Mouse (Mus musculus) layer of hippocampus, adult 8-10 months (tissue): ENCODE measurements around the gene Ggt1. TPM values are rescaled to one million over a fixed set of nuclear protein-coding genes. Genes with fewer than 3 reads are reported as not detected.
"Not testable (repeated sequence)": the region's sequence is repeated elsewhere in the genome, so short reads cannot be mapped to it uniquely, and the experiment has no call there.

ENCODE experiments used
- DNase-seq, 2 experiments: peaks; one replicate each; pipeline ENCODE4 v3.0.0; 2022; ENCODE audit warnings: low spot score in 2 of 2
- total RNA-seq, 4 experiments: library from RNA; stranded (reverse); gene quantifications; 2 replicates each; pipeline ENCODE4 v1.2.4; 2022

Ggt1 gene
- total RNA-seq, 4 experiments from 2014 or later: 4.0 to 5.6 (median 4.6) TPM

- DNase-seq: no peak
Observed at GRCm38 (mm10) chr10:75549886-75550285, 11.5 kb upstream of the Ggt1 start.

DNA sequence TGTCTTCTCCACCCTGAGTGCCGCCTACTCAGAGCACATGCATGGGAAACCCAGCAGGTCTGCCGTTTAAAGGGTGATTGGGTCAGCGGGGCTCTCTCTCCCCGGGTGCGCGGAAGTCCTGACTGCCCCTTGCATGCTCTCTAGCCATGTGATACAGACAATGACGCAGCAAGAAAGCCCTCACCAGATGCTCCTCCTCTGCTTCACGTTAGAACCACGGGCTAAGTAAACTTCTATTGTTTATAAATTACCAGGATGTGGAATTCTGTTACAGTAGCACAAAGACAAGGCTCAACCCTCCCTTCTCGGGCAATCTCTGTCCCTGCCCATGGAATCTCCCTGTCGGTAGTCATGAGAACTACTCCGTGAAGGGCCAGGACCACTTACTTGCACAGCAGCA, 10.2 kb upstream of the Ggt1 start:
- no peak for DNase-seq

- DNase-seq: no peak
Observed at GRCm38 (mm10) chr10:75552106-75552505, 9.3 kb upstream of the Ggt1 start.

DNA sequence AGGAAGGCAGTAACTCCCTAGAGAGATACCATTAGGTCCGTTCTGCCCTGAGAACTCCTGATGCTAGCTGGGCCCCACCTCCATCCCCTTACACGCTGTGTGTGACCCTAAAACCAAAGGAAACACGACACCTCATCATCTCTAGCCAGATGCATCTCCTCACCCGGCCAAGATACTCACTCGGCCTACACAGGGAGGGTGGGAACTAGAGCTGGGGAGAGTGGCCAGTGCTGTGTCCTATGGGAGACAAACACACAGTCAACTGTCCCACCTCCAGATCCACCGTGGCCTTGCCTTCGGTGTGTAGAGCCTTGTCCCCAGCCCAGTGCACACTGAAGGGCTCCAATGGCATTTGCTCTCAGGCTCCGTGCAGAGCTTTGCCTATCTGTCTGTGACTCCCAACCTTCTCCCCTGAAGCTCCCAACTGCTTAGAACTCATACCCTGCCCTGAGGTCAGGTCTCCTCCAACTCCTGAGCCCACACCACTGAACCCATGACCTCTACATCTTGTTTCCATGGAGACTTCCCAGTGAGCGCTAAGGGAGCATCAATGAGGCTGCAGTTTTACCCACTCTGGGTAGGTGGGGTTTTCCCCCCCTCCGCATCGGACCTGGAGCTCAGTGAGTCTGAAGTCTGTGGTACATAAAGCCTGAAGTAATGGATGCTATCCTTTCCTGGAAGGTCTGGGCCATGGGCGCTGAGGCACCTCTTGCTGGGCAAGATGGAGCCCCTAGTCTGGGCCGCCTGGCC, 8.5 kb upstream of the Ggt1 start:
- DNase-seq: no peak

GRCm38 (mm10) chr10:75554090-75554489, 7.3 kb upstream of the Ggt1 start:
- no peak for DNase-seq

DNA sequence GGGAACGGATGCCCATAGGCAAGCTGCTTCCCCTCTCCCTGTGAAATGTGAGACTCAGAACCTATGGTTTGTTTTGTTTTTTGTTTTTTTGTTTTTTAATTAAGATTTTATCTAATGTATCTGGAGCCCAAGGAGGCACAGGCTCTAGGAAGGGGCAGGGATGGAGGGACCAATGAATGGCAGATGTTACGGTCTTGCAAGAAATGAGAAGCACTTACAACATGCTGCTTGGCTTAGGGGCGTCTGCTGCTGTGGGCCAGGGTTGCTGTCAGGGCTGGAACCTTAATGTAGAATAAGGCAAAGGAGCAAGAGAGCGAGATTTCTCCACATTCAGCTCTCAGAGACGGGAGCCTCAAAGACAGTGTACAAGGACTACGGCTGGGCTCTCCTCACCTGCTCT, 5.8 kb upstream of the Ggt1 start:
- DNase-seq: no peak

DNA sequence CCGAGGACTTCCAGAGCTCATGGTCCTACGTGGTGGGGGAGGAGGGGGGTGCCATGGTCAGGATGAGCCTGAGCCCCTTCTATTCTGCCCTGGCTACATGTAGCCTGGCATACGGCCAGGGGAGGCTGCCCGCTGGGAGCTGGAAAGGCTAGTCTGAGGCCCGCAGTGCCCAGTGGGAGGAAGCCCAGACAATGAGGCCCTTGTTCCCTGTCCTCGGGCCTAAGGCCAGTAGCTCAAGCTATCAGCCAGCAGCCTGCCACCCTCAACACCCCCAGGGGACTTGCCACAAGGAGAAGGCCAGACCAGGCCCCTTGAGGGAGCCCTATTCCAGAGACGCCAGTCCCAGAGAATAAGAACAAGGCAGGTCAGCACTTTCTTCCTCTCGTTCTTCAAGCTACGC, 5.4 kb upstream of the Ggt1 start:
- peak; percentile 83 to 90 for DNase-seq

GRCm38 (mm10) chr10:75558515-75558914, 2.9 kb upstream of the Ggt1 start:
- DNase-seq: peak in 1 of 2 experiments; percentile 24

DNA sequence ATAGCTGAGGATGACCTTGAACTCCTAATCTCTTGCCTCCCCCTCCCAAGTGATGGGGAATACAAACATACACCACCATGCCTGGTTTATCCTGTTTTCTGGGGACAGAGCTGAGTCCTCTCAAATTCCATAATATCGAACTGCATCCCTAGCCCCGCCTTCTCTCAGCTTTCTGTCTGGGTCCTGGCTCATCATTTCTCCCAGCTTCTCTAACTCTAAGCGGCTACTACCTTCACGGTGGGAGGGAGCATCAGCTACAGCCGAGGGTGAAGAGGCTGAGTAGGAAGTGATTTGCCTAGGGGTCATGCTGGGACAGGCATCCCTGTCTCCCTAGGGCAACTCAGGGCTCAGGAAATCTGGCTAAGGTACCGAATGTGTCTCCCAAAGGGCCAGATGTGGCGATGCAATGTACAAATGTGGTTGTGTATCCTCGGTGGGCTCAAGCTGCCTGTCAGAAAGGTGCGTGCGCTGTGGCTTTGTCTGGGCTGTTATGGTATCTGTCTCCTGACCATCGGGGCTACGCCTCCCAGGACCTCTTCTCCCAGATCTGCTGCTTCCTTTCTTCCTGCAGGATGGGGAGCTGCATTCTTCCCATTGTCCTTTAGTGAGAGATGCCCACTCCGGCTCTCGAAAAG, 2.2 kb upstream of the Ggt1 start:
- no peak for DNase-seq

DNA sequence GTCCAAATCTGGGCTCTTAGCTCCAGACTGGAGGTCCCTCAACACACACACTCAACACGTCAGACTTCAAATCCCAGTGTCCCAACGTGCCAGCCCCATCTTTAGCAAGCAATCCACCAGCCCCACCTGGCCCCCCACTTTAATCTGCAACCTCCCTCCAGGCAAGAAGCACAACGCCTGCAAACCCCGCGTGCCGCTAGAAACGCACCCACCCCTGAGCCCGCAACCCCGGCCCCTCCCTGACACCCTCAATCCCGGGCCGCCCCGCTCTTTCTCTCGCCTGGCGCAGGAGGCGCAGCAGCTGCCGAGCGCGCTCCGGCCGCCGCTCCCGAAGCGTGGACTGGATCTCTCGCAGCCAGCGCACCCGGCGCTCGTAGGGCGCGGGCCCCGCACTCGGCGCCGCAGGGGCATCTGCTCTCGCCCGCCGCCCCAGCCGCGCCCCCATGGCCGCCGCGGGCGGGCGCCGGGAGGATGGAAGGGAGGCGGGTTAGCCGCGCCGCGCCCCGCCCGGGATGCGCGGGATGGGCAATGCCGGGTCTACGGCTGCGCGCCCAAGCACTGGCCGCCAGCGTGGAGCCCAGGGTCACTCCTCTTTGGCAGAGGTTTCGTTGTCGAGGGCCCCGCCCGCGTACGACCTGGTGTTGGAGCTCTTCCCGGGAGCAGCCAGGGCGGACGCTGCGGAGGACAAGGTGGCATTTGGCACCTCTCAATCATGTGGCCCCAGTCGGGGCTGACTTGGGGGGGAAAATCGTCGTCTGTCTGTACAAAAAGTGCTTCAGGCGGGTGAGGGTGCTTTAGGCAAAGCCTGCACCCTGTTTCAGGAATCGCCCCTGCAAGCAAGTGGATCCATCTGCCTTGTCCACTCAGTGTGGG, 1.5 kb upstream of the Ggt1 start, which contains the start of gene Lrrc75b:
Lrrc75b (minus strand) TSS at position 655 of the 873 bp plus-strand sequence.
- peak in 1 of 2 experiments; percentile 20 for DNase-seq

- DNase-seq: no peak
Observed at GRCm38 (mm10) chr10:75560549-75560899, 880 bp upstream of the Ggt1 start.

DNA sequence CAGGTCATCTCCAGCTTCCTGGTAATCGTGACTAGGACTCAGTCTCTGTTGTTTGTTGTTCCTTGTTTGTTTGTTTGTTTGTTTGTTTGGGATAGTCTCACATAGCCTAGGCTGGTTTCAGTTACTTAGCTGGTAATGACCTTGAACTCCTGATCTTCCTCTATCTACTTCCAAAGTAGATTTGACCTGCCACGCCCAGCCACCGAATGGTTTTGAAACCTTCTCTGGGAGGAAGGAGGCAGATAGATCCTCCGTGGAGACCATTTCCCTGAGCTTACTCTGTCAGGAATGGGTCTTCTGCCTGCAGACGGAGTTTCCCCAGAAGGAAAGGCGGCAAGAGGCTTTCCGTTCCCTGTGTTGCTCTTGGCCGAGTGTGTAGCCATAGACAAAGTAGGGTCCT, 1.2 kb downstream of the Ggt1 start:
- no peak for DNase-seq

- no peak for DNase-seq
Observed at GRCm38 (mm10) chr10:75564687-75565265, 3.4 kb downstream of the Ggt1 start.

DNA sequence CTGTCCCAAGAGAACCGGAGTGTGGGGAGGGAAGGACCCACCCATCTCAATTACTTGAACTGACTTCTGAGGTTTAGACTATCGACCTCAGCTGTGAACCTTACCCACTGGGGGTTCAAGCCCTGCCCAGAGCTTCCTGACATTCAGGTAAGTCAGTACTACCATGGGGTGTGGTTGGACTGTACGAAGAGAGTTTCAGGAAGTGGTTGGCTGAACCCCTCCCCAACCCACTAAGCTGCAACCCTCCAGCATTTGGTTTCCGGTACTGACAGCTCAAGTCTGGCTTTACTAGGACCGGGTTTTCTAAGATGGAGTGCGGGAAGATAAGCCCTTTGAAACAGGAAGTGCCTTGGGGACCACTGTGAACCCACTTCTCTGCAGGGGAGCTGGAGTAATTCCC, 4.0 kb downstream of the Ggt1 start:
- no peak for DNase-seq

DNA sequence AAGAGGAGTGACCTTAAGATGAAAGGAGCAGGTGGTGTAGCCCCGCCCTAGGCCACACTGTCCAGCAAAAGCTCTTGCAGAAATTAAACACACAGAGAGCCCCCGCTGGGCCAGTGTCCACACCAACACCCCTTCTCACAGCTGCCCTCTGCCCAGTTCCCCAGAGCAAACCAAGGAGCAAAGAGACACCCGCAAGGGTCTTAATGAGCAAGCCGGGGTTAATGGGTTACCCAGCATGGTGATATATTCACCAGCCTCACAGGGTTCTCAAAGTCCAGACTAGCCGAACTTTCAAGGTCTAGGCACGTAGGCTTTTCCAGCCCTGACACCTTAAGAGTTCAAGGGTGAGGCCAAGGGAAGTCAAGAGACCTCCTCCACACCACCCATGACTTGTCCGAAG, 4.5 kb downstream of the Ggt1 start:
- no peak for DNase-seq

- DNase-seq: no peak
Observed at GRCm38 (mm10) chr10:75566321-75566720, 4.9 kb downstream of the Ggt1 start.

- DNase-seq: not testable (repeated sequence)
Observed at GRCm38 (mm10) chr10:75566765-75567164, 5.4 kb downstream of the Ggt1 start.

DNA sequence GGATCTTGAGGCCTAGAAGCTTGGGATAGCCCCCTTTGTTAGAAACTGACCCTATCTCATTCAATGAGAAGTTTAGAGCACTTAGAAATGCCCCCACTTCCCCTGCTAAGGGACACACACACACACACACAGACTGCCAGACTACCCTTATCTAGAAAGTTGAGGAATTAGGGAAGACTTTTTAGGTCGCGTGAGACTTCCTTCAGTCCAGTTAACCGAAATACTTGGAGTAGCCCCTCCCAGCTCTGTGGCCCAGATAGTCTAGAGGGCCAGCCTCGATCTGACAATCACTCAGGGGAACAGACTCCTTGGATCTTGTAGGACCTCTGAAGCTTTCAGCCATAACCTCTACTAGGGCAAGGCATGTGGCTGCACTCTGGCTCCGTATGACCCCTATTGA, 6.6 kb downstream of the Ggt1 start:
- DNase-seq: no peak

- no peak for DNase-seq
Observed at GRCm38 (mm10) chr10:75568441-75568840, 7.0 kb downstream of the Ggt1 start.

DNA sequence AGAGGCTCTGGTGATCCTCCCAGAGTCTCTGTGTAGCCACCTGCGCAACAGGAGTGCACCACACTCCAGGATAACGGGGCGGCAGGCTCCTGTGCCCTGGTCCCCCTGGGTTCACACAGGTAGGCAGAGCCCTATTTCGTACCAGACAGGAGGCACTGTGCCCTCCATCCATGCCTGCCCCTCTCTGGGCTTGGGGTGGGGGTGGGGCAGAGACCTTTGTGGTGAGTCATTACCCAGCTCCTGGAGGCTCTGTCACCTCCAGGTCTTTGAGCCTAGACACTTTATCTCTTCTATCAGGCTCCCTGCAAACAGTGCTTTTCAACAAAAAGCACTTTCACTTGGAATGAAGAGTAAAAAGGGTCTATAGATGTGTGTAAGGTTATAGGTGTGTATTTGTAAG, 7.4 kb downstream of the Ggt1 start:
- no peak for DNase-seq

- no peak for DNase-seq
Observed at GRCm38 (mm10) chr10:75570981-75571657, 9.7 kb downstream of the Ggt1 start.
